9 mouse cellular contexts compared by ENCODE assay signal in the genomic region with DNA sequence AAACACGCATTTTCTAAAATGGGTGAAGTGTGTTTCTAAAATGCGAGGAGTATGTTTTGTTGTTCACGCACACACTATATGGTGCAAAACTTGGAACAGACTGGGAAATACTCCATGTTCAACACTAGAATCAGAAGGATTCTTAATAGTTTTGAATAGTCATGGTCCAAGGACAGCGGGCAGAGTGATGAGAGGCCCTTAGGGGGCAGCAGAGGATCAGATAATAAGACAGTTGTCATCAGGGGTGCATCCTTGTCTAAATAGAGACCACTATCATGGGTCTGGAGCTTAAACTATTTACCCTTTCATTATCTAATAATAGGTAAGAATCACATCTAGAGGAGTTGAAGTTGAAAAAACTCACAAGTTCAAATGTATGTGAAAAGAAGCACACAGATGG.
DNase-seq lines count a peak whose midpoint lies in the region; ATAC-seq and TF ChIP-seq lines count a peak whose summit lies in the region.
"Had no signal": no experiment of that assay in that cellular context is flagged by ENCODE, and none has a peak within 500 bp of the region (broad histone marks: within the 10 kb centered on the region; RNA-seq: fewer than 3 reads in every experiment).

No protein-coding gene starts in this region.

- no peak overlapping the region for H3K4me3 ChIP-seq in intestine, postnatal 0 days (ENCODE audit: low read depth, low read length)
- H3K4me3 ChIP-seq in intestine, embryonic 16.5 days (ENCODE audit: low read length) = no peak overlapping the region
- no peak overlapping the region for H3K4me3 ChIP-seq in neural tube, embryonic 14.5 days (ENCODE audit: low read depth, low read length)
- H3K4me3 ChIP-seq: liver, embryonic 12.5 days had no signal

- H3K36me3 ChIP-seq in intestine, postnatal 0 days (ENCODE audit: control insufficient read depth, insufficient read depth) = no peaks in the 10 kb centered on the region
- H3K36me3 ChIP-seq in intestine, embryonic 16.5 days (ENCODE audit: control insufficient read depth, insufficient read depth, low read length) = no peaks in the 10 kb centered on the region
- H3K36me3 ChIP-seq in neural tube, embryonic 14.5 days (ENCODE audit: control insufficient read depth, insufficient read depth, low read length) = no peaks in the 10 kb centered on the region
- H3K36me3 ChIP-seq: liver, embryonic 12.5 days had no signal

- H3K4me2 ChIP-seq in intestine, postnatal 0 days (replicated peaks; ENCODE audit: low read depth) = no peak overlapping the region
- H3K4me2 ChIP-seq in intestine, embryonic 16.5 days (ENCODE audit: low read depth, low read length) = no peak overlapping the region
- no peak overlapping the region for H3K4me2 ChIP-seq in neural tube, embryonic 14.5 days (ENCODE audit: low read depth, low read length)
- H3K4me2 ChIP-seq: liver, embryonic 12.5 days had no signal

- H3K27ac ChIP-seq in intestine, postnatal 0 days (ENCODE audit: low read depth, low read length) = no peak overlapping the region
- H3K27ac ChIP-seq in intestine, embryonic 16.5 days (ENCODE audit: low read length) = no peak overlapping the region
- H3K27ac ChIP-seq in neural tube, embryonic 14.5 days (ENCODE audit: low read depth, low read length) = no peak overlapping the region
- H3K27ac ChIP-seq: liver, embryonic 12.5 days had no signal

- no peaks in the 10 kb centered on the region for H3K4me1 ChIP-seq in intestine, postnatal 0 days (replicated peaks; ENCODE audit: control insufficient read depth, insufficient read depth, low read length)
- no peaks in the 10 kb centered on the region for H3K4me1 ChIP-seq in intestine, embryonic 16.5 days (ENCODE audit: control insufficient read depth, insufficient read depth, low read length)
- H3K4me1 ChIP-seq in neural tube, embryonic 14.5 days (ENCODE audit: control insufficient read depth, insufficient read depth, low read length) = no peaks in the 10 kb centered on the region
- H3K4me1 ChIP-seq: liver, embryonic 12.5 days had no signal

- no peaks in the 10 kb centered on the region for H3K9me3 ChIP-seq in intestine, postnatal 0 days (ENCODE audit: control insufficient read depth)
- no peaks in the 10 kb centered on the region for H3K9me3 ChIP-seq in intestine, embryonic 16.5 days (ENCODE audit: control insufficient read depth, low read length)
- no peaks in the 10 kb centered on the region for H3K9me3 ChIP-seq in neural tube, embryonic 14.5 days (ENCODE audit: control insufficient read depth, low read length)
- H3K9me3 ChIP-seq: liver, embryonic 12.5 days had no signal

- TF ChIP-seq CTCF in intestine, postnatal 0 days (IDR thresholded peaks at IDR 0.05; ENCODE audit: low read depth) = peak; percentile 53

- no peaks in the 10 kb centered on the region for H3K27me3 ChIP-seq in intestine, postnatal 0 days (replicated peaks; ENCODE audit: control insufficient read depth, insufficient read depth, low read length)
- H3K27me3 ChIP-seq in intestine, embryonic 16.5 days (replicated peaks; ENCODE audit: control insufficient read depth, insufficient read depth, low read length) = no peaks in the 10 kb centered on the region
- H3K27me3 ChIP-seq in neural tube, embryonic 14.5 days (ENCODE audit: control insufficient read depth, insufficient read depth, low read length) = no peaks in the 10 kb centered on the region
- H3K27me3 ChIP-seq: liver, embryonic 12.5 days had no signal

- WGBS in intestine, postnatal 0 days = 65% methylated on average over 4 of the region's 4 CpGs
- 63% methylated on average over 4 of the region's 4 CpGs for WGBS in intestine, embryonic 16.5 days
- 69% methylated on average over 4 of the region's 4 CpGs for WGBS in neural tube, embryonic 14.5 days

- DNase-seq in neural tube, embryonic 10.5 days (ENCODE audit: extremely low spot score, low spot score) = no peak
- DNase-seq in embryo, embryonic 10.5 days (ENCODE audit: low spot score) = peak; percentile 60
- no peak for DNase-seq in urinary bladder, postnatal 10 days (ENCODE audit: low spot score)
- DNase-seq: thymus, postnatal 4 days had no signal

- no peak for ATAC-seq in intestine, postnatal 0 days
- no peak for ATAC-seq in intestine, embryonic 16.5 days
- peak; percentile 82 for ATAC-seq in neural tube, embryonic 14.5 days (ENCODE audit: low read depth)
- ATAC-seq in megakaryocyte, adult 5-6 weeks (ENCODE audit: poor library complexity, severe bottlenecking) = no peak
- ATAC-seq: liver, embryonic 12.5 days had no signal

- H3K9ac ChIP-seq in intestine, postnatal 0 days (ENCODE audit: low read depth, low read length) = no peak overlapping the region
- no peak overlapping the region for H3K9ac ChIP-seq in intestine, embryonic 16.5 days (ENCODE audit: low read depth, low read length)
- H3K9ac ChIP-seq in neural tube, embryonic 14.5 days (replicated peaks; ENCODE audit: low read depth, low read length) = no peak overlapping the region
- H3K9ac ChIP-seq: liver, embryonic 12.5 days had no signal
